Mouse (Mus musculus) embryo, embryonic 10 days (tissue): ENCODE measurements around the gene Dnlz.

ENCODE experiments used
- DNase-seq: peaks from one replicate; pipeline ENCODE4 v3.0.0-alpha.2; 2015; ENCODE audit warnings: low spot score

Dnlz gene

DNA sequence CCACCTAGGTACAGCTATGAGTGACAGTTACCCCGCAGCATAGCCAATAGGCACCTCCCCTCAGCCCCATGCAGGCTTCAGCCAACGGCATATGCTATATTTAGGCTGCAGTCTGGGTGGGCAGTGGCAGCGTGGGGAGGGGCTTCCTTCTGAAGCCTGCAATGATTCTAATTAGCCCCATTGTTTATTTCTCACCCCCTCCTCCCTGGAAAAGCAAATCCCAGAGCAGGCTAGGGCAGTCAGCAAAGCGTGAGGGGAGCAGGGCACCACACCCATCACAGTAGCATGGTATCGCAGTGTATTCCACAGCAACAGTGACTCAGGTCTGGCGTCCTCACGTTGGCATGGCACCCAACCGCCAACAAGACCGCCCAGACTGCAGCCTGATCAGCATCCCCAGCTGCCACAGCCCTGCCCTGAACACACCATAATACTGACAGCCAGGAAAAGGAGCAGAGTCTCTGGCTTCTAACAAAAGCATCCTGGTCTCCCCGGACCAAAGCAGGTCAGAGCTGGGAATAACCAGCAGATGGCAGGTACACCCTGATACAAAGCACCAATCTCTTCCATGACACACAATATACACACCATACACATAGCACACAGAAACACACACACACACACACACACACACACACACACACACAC, 53.6 kb downstream of the Dnlz start:
- DNase-seq, result peak; percentile 43
